Mouse (Mus musculus): ENCODE data around the gene Rtn4r. TPM values are rescaled to one million over a fixed set of nuclear protein-coding genes. Genes with fewer than 3 reads are reported as not detected.

Rtn4r gene
- total RNA-seq, 2 experiments from 2014 or later: 63.1 to 63.3 TPM

DNA sequence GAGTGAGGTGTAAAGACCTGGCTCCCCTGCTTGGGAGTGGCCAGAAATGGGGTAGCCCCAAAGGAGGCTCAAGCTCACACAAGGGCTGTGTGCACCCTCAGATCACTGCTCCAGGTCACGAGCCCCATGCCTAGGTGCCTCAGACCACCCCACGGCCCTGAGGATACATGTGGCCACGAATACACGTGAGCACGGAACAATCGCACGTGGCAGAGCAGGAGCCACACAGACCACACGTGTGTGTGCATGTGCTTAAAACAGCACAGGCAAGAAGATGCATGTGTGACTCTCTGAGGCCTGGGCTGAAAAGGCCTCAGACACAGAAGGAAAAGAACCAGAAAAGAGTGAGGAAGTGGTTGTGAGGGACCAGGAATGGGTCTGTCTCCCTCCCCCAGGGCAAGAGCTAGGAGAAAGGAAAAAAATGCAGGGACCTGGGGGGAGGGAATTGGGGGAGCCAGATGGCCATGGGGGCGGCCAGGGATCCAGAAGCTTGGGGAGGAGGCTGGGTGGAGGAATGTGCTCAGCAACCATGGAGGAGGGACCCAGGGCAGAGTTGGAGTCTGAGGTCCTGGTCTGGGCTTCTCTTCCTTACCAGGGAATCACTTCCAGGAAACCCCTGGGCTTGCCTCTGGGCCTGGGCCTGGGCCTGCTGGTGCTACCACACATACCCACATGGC is 25.5 kb downstream of the Rtn4r start:
- intact Hi-C loops (cut with DNase I): no loop called here
- no peak for DNase-seq

DNA sequence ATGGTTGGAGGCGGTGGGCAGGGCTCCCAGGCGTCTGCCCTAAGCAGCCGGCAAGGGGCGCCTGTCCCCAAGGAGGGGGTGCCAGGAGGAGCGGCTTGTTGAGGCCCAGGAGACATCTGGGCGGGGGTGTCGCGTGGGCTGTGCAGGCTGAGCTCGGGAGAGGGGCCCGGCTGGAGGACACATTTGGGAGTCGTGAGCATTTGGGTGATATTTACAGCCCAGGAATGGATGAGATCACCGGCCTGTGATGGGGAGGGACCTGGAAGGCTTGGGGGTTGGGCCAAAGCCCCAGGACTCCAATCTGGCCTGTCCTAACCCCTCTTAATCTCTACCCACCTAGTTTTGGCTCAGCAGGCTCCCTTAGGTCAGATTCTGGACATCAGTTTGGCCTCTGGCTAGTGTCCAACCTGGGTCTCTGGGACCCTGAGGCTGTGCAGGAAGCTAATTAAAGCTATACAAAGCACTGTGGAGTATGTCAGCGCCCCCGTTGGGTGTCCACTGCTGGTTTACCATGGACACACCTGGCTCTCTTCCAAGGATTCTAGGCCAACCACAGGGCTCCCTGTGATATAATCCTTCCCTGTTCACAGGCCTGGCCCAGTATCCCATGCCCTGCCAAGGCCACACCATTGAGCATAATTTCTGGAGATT is 27.2 kb downstream of the Rtn4r start:
- intact Hi-C loops (cut with DNase I): no loop called here

DNA sequence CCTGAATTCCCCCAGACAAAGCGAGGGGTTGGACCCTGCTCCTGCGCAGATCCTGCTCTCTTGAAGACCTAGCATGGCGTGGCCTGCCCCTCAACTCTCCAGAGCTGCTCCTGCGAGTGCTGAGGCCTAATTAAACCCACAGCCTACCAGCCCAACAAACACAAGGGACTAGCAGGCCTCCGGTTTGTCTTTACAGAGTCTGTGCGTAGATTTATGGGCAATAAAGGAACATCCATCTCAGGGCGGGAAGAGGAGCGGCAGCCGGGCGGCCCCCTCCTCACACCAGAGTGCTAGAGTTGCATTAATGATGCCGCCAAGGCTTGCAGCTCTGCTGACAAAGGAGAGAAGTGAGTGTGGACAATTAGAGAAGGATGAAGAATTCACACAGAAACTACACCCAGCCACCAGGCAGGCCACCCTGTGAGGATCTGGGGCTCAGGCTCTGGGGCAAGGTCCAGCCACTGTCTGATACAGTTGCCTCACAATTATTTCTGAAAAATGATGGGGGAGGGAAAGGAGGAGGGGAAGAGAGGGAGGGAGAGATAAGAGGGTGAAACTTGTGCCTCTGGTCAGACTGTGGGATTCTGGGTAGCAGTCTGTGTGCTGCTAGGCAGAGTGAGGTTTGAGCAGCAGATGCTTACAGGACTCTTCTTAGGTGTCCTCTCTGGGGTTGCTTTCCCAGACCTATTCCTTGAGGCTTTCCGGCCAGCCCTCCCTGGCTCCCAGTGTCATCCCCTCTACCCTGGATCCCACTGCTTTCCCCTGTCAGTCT is 29.3 kb downstream of the Rtn4r start:
- no peak for DNase-seq
- intact Hi-C loops (cut with DNase I): no loop called here

More for the DNA sequence above, 27.2 kb downstream of the Rtn4r start:
- peak; percentile 81 for DNase-seq

GRCm38 (mm10) chr16:18159255-18159654 is 31.8 kb downstream of the Rtn4r start:
- intact Hi-C loops (cut with DNase I): no loop called here

GRCm38 (mm10) chr16:18159778-18160177 is 32.3 kb downstream of the Rtn4r start:
- peak; percentile 52 for DNase-seq
- intact Hi-C loops (cut with DNase I): no loop called here

More at GRCm38 (mm10) chr16:18159255-18159654, 31.8 kb downstream of the Rtn4r start:
- no peak for DNase-seq

DNA sequence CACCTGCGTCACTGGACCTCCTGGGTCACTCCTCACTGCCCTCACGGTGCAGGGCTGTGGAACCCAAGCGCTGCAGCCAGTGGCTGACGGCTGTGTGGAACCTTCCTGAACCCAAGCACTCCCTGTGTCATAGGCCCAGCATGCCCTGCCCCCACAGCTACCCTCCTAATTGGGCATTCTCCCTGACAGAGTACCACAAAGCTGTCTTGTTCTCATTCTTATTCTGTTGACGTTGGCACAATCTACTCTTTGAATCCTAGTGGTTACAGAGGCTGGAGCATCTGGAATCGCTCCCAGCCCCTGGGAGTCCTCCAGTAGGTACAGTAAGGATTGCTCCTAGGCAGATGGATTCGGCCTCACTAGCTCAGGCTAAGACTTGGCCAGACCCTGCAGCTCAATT is 33.1 kb downstream of the Rtn4r start:
- no peak for DNase-seq
- intact Hi-C loops (cut with DNase I): no loop called here

GRCm38 (mm10) chr16:18161190-18161589 is 33.7 kb downstream of the Rtn4r start:
- intact Hi-C loops (cut with DNase I): no loop called here
- no peak for DNase-seq

DNA sequence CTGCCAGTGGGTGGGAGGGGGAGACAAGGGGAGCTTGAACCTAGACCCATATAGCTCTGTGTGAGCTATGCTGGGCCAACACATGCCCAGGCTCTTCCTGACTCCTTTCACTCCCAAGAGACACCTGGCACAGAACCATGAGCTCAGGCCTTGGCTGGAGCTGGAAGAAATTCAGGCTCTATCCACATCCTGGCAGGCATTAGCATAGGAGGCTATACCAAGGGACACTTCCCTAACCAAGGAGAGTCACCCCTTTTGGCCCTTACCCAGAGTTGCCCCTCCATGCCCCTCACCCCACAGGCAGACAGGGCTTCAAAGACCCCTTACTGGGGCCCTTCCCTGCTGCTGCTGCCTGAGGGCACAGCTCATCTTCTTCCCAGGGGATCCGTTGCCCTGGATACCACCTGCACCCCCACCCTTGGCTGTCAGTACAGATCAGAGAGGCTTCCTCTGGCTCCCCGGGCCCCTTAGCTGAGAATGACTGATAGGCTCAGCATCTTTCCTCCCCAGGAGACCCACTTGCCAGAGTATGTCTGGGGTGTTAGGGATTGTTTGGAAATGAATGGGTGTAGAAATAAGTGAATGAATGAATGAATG is 37.3 kb downstream of the Rtn4r start:
- intact Hi-C loops (cut with DNase I): no loop called here
- peak; percentile 49 for DNase-seq

GRCm38 (mm10) chr16:18166613-18167190 is 39.3 kb downstream of the Rtn4r start:
- peak; percentile 72 for DNase-seq

DNA sequence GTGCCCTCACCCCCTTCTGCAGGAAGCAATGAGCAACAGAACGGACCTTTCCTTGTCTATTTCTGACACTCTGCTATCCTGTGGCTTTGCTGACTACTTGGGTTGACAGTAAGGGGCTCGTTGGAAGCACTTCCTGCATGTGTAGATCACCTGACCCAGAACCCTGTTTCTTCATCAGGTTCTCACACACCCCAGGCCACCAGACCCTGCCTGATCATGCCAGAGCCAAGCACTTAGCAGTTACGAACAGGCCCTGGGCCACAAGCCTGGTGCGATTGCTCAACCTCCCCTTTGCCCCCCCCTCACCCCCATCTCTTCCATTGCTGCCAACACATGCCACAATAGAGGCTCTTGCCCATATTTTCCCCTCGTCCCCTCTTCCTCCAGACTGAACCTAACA is 41.7 kb downstream of the Rtn4r start:
- intact Hi-C loops (cut with DNase I): no loop called here
- DNase-seq: no peak

More at GRCm38 (mm10) chr16:18166613-18167190, 39.3 kb downstream of the Rtn4r start:
- intact Hi-C loops (cut with DNase I): no loop called here

DNA sequence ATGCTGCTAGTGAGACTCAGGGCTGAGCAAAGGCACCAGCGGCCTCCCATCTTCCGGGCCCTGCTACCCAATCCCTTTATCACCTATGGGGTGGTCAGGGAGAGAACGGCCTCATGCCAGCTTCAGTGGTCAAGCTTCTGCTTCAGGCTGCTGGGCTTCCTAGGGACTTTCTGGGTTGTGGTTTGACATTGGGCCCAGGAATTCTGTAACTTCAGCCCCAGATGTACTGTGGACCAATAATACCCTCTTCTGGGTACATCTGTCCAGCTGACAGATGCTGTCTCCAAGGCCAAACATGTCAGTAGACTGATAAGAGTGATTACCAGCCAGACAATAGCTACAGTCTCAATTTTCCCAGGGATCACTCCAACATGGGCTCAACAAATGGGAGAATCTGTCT is 42.3 kb downstream of the Rtn4r start:
- intact Hi-C loops (cut with DNase I): loop anchor here (5.0 kb wide), 1 partner anchor 42 kb away; the partner anchor contains the start of gene Rtn4r
- DNase-seq: no peak

DNA sequence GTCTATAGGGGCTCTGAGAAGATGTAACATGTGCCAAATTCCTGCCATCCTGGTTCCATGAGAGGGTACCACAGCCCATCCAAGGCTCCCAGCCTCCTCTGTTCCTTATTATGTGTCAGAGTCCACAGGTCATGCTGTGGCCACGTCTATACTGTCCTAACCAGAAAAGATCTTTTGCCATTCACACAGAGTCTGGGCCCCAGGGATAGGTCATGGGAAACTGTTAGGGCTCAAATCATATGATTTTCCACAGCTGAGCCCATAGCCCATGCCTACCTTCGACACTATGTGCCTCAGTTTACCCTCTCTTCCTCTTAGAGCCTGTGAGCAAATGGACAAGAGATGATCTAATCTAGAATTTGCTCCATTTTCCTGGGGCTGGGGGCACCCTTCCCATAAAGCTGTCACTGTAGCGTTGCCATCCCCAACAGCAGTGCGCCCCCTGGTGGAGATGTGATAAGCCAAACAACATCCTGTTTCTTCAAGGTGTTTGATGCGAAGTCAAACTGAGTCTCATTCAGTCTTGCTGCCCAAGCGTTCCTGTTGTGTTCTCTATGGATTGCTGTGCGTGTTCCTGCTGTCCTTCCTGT is 44.9 kb downstream of the Rtn4r start:
- intact Hi-C loops (cut with DNase I): loop anchor here (5.0 kb wide), 1 partner anchor 45 kb away; the partner anchor contains the start of gene Rtn4r

DNA sequence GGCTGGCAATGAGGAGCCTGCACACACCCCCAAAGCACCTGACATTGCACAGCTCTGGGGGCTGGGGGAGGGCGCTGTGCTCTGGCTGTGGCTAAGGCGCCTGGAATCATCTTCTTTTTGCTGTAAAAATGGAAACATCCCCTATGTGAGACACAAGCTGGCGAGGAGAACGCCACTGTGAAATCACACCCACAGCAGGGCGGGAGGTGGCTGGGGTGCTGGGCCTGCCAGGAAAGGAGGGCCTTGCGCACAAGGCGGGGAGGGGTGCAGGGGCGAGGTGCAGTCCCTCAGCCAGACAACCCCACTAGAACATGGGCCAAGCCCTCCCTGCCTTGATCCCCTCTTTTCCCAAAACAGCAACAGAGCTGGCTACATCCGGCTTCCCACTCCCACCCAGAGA is 45.8 kb downstream of the Rtn4r start:
- intact Hi-C loops (cut with DNase I): loop anchor here (5.0 kb wide), 1 partner anchor 46 kb away; the partner anchor contains the start of gene Rtn4r

More for the DNA sequence above, 44.9 kb downstream of the Rtn4r start:
- DNase-seq: peak; percentile 93

DNA sequence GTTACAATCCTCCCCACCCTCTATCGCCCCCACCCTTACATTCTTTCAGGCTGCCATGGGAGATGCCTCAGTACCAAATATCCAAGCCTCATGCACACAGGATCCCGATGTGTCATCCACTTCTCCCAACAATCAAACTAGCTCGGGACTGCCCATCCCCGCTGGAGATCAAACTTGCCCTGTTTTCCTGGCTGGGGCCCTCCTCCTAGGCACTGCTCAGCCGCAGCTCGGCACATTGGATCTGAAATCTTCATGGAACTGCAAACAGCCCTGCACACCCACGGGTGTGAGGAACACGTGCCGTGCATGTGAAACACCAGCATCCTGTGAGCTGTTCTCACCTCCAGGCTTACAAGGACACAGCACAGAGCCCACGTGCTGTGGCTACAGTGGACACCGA is 46.3 kb downstream of the Rtn4r start:
- DNase-seq: no peak

More for the DNA sequence above, 45.8 kb downstream of the Rtn4r start:
- DNase-seq: no peak

GRCm38 (mm10) chr16:18175817-18176541 is 48.5 kb downstream of the Rtn4r start:
- intact Hi-C loops (cut with DNase I): no loop called here
- DNase-seq: no peak

More for the DNA sequence above, 46.3 kb downstream of the Rtn4r start:
- intact Hi-C loops (cut with DNase I): loop anchor here (5.0 kb wide), 1 partner anchor 46 kb away; the partner anchor contains the start of gene Rtn4r

GRCm38 (mm10) chr16:18176758-18177157 is 49.3 kb downstream of the Rtn4r start:
- DNase-seq: no peak
- intact Hi-C loops (cut with DNase I): no loop called here

- intact Hi-C loops (cut with DNase I): no loop called here
- no peak for DNase-seq
Observed at GRCm38 (mm10) chr16:18179591-18179990, 52.1 kb downstream of the Rtn4r start.

- DNase-seq: no peak
- intact Hi-C loops (cut with DNase I): no loop called here
Observed at GRCm38 (mm10) chr16:18181398-18181797, 54.0 kb downstream of the Rtn4r start.

GRCm38 (mm10) chr16:18182766-18183165 is 55.3 kb downstream of the Rtn4r start:
- no peak for DNase-seq
- intact Hi-C loops (cut with DNase I): no loop called here
